Mouse (Mus musculus) NIH3T3 (cell line): ENCODE results near the gene Olfr801.

Experiments used
- DNase-seq: peaks from one replicate; pipeline ENCODE4 v3.0.0-alpha.2; 2012; ENCODE audit warnings: low read depth

Gene Olfr801

DNA sequence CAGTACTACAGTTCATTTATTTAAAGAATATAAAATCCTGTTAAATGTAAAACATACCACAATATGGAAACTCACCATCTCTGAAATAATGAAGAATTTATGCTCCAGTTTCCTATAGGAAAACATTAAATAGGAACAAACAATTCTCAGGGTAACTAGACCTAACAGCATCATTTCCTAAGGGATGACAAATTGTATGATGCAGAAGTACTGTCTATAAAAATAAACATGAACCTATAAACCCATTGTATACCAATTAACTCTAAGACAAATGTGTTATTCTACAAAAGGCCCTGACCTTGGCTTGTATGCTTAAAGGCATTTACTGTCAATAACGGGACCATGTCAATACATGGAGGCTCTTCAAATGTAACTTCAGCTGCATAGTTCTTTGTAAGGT lies at the start of gene Olfr801:
Olfr801 (minus strand) TSS at position 101 of the 400 bp plus-strand sequence.
- no peak for DNase-seq

GRCm38 (mm10) chr10:129702910-129703309 lies 29.2 kb upstream of the Olfr801 start, which contains the start of gene Olfr804:
TSS of gene Olfr804 (plus strand) at chr10:129703210.
- no peak for DNase-seq

- no peak for DNase-seq
Measured at GRCm38 (mm10) chr10:129694186-129694585, 20.5 kb upstream of the Olfr801 start, which contains the start of gene Olfr803. TSS of gene Olfr803 (minus strand) at chr10:129694286.

DNA sequence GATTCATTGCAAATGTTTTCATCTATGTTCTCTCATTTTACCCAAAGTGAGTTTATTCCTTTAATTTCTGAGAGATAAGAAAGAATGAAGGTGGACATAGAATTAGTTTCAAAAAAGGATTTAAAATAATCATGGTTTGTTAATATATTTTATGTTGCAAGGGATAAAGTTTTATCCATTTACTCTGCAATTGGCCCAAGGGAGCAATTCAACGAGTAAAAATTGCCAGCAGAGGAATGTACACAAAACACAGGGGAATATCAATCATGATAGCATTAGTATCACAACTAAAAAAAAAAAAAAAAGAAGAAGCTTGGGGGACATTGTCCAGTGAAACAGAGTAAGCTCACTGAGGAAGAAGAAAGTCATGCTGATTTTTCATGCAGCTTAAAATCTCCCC lies 14.4 kb upstream of the Olfr801 start, which contains the start of gene Olfr802:
Olfr802 (minus strand) TSS at position 101 of the 400 bp plus-strand sequence.
- DNase-seq: no peak

GRCm38 (mm10) chr10:129657394-129657793 lies 16.3 kb downstream of the Olfr801 start, which contains the start of gene Olfr800:
TSS of gene Olfr800 (plus strand) at chr10:129657694.
- no peak for DNase-seq

GRCm38 (mm10) chr10:129651763-129652162 lies 21.9 kb downstream of the Olfr801 start:
- no peak for DNase-seq

DNA sequence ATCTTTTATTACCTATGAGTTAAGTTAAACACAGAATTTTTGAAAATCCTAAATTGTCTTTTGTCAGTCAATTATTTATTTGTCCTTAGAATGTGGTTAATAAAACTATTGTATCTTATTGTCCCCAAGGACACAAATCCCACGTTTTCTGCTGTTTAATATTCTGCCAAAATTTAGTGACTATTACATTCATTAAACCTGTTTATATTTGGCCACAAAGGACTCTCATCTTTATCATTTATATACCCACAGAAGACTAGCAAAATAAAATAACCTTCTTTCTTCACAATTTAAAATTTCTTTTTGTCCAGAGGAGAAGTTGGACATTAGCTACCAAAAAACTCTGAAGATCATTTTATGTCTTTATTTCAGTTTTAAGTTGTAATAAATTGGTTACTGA lies 36.5 kb downstream of the Olfr801 start, which contains the start of gene Olfr799:
Olfr799 (plus strand) TSS at position 301 of the 400 bp plus-strand sequence.
- DNase-seq: no peak

DNA sequence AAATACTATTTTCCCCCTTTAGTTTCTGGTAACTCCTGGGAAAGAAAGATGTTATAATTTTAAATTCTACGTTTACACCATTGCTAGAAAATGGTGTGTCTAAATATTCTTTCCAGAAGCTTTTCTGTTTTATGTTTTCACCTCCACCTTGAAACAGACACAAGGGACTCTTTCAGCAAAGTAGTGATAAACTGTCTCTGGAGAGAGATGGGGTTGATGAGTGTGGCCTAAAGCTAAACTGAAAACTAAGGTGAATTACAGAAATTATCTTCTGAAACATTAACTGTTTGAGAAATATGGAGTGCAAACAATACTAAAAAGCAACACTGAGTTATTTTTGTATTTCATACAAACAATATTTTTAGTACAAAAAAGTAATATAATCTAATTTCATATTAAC lies 45.8 kb downstream of the Olfr801 start, which contains the start of gene Olfr798:
Olfr798 (minus strand) TSS at position 101 of the 400 bp plus-strand sequence.
- DNase-seq: no peak

- DNase-seq: no peak
Measured at GRCm38 (mm10) chr10:129623251-129623650, 50.4 kb downstream of the Olfr801 start.

GRCm38 (mm10) chr10:129621724-129622123 lies 51.9 kb downstream of the Olfr801 start:
- no peak for DNase-seq
